Mouse (Mus musculus) forebrain, embryonic 10.5 days (tissue): ENCODE data around the gene Syt9. TPM values are rescaled to one million over a fixed set of nuclear protein-coding genes. Genes with fewer than 3 reads are reported as not detected.

Source experiments
- DNase-seq: peaks from one replicate; pipeline ENCODE4 v3.0.0-alpha.2; 2017; ENCODE audit warnings: low spot score; ENCODE audit errors: extremely low spot score
- H3K27ac ChIP-seq: fragments of 300-500 bp; sonication (generic); 2 replicates; pipeline ENCODE4 v1.5.1; 2016; ENCODE audit warnings: mild to moderate bottlenecking
- H3K27me3 ChIP-seq: fragments of 300-500 bp; sonication (generic); 2 replicates; pipeline ENCODE4 v1.6.1; 2016; ENCODE audit warnings: mild to moderate bottlenecking; ENCODE audit not compliant: poor library complexity, severe bottlenecking
- H3K36me3 ChIP-seq: fragments of 300-500 bp; sonication (generic); replicated peaks from 2 replicates; pipeline ENCODE4 v1.6.1; 2016; ENCODE audit warnings: mild to moderate bottlenecking, moderate library complexity
- H3K4me1 ChIP-seq: fragments of 300-500 bp; sonication (generic); 2 replicates; pipeline ENCODE4 v1.6.1; 2016
- H3K4me3 ChIP-seq: fragments of 300-500 bp; sonication (generic); 2 replicates; pipeline ENCODE4 v1.5.1; 2016; ENCODE audit warnings: mild to moderate bottlenecking, moderate library complexity
- H3K9me3 ChIP-seq: fragments of 300-500 bp; sonication (generic); 2 replicates; pipeline ENCODE4 v1.6.1; 2016; ENCODE audit warnings: mild to moderate bottlenecking, moderate library complexity
- WGBS: fragments of 180-500 bp; shearing (Covaris S2); methylation state at CpG from one replicate; pipeline ENCODE4 v1.1.7; 2016; 5-methylcytosine and 5-hydroxymethylcytosine counted together
- polyA plus RNA-seq: library from polyadenylated mRNA; unstranded; fragments of >200 nt; fragmentation: Nextera tagmentation; extraction: Ambion mirVana; gene quantifications from 2 replicates; pipeline ENCODE4 v1.2.1, GENCODE M21; 2016

The Syt9 gene
- polyA plus RNA-seq, 1 experiment from 2014 or later, result 4.3 TPM

DNA sequence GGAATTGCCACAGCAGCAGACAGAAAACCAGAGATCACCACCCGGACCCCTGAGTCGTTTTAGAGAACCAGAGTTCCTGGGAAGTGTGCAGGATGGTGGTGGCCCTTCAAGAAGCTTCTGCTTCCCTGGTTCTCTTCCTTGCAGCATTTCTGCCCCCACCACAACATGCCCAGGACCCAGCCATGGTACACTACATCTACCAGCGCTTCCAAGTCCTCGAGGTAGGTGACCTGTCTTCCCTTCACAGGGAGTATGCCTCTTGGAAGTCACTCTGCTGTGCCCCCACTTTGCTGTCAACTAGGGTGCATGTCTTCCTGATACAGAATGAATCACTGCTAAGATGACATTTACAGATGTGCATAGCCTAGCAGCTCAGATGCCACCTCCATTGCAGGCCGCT lies 197.1 kb downstream of the Syt9 start:
- no peak for DNase-seq
- peaks cover 7% of the 10 kb centered on the region for H3K36me3 ChIP-seq
- H3K9me3 ChIP-seq, result 0 out of 2 replicates have a peak, but pooled peaks cover 4% of the 10 kb centered on the region
- H3K27me3 ChIP-seq, result no peaks in the 10 kb centered on the region
- peak overlapping the region; percentile 81 for H3K27ac ChIP-seq
- WGBS, result 68% methylated on average over 5 of the region's 5 CpGs
- H3K4me1 ChIP-seq, result peaks cover 10% of the 10 kb centered on the region; the same call in 1 of the 2 replicates
- H3K4me3 ChIP-seq, result peak overlapping the region; percentile 32

DNA sequence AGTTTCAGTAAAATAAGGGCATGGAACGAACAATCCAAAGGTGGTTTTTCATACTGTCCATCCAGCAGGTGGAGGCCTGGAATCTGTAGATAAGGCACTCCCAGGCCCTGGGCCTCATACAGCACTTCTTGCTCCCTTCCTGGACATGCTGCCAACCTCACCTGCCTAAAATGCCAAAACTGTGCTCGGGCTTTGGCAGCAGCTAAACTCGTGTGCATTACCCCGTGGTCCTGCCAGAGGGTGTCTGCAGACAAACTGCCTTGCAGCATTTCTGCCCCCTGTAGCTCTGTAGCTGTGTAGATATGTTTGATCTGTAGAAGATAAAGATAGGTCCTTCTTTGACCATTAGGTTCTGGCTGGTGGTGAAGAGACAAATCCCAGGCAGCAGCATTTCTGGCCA lies 198.4 kb downstream of the Syt9 start:
- Histone ChIP-seq H3K36me3 (peaks cover 7% of the 10 kb centered on the region), H3K9me3 (0 out of 2 replicates have a peak, but pooled peaks cover 4% of the 10 kb centered on the region), H3K4me3 (no peak overlapping the region), H3K4me1 (peaks cover 10% of the 10 kb centered on the region; the same call in 1 of the 2 replicates), H3K27ac (no peak overlapping the region), H3K27me3 (no peaks in the 10 kb centered on the region)
- no peak for DNase-seq
- whole genome bisulfite sequencing, result 76% methylated on average over 4 of the region's 4 CpGs

GRCm38 (mm10) chr7:107573856-107574255 lies 203.3 kb downstream of the Syt9 start:
- WGBS, result 57% methylated on average over 2 of the region's 2 CpGs
- DNase-seq, result no peak
- no peaks in the 10 kb centered on the region for H3K27me3 ChIP-seq
- 0 out of 2 replicates have a peak, but pooled peaks cover 4% of the 10 kb centered on the region for H3K9me3 ChIP-seq
- no peak overlapping the region for H3K4me3 ChIP-seq
- H3K27ac ChIP-seq, result no peak overlapping the region
- H3K4me1 ChIP-seq, result no peaks in the 10 kb centered on the region
- H3K36me3 ChIP-seq, result peaks cover 7% of the 10 kb centered on the region

DNA sequence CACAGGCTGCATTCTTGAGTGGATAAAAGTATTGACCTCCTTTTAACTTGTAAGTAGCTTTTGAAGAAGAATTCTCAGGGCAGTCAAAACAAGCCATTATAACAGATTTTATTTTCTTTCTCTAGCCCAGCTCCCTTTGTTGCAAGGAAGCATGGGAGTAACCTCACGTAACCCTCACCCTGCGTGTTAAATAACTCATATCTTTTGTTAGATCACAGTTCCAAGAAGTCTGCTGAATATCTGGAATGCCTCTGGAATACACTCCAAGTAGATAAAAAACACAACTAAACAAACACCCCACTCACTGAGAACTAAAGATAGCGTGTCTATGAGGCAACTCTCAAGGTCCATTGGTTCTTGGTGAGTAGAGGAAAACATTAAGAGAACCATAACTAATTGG lies 203.7 kb downstream of the Syt9 start:
- WGBS, result 75% methylated on average over 3 of the region's 3 CpGs
- Histone ChIP-seq H3K27ac (no peak overlapping the region), H3K36me3 (peaks cover 7% of the 10 kb centered on the region)

GRCm38 (mm10) chr7:107592641-107593040 lies 222.1 kb downstream of the Syt9 start:
- H3K4me3 ChIP-seq, result no peak overlapping the region
- H3K36me3 ChIP-seq, result no peaks in the 10 kb centered on the region
- no peak for DNase-seq
- H3K27me3 ChIP-seq, result peaks cover 11% of the 10 kb centered on the region
- H3K9me3 ChIP-seq, result no peaks in the 10 kb centered on the region
- peaks cover 17% of the 10 kb centered on the region for H3K4me1 ChIP-seq
- no peak overlapping the region for H3K27ac ChIP-seq
- WGBS, result 68% methylated on average over 2 of the region's 2 CpGs

More for the DNA sequence above, 203.7 kb downstream of the Syt9 start:
- DNase-seq, result no peak
- H3K4me3 ChIP-seq, result no peak overlapping the region
- no peaks in the 10 kb centered on the region for H3K4me1 ChIP-seq
- 0 out of 2 replicates have a peak, but pooled peaks cover 4% of the 10 kb centered on the region for H3K9me3 ChIP-seq
- H3K27me3 ChIP-seq, result no peaks in the 10 kb centered on the region

- Histone ChIP-seq H3K9me3 (no peaks in the 10 kb centered on the region), H3K27me3 (peaks cover 11% of the 10 kb centered on the region), H3K4me3 (peak overlapping the region; percentile 69), H3K27ac (no peak overlapping the region), H3K4me1 (peaks cover 17% of the 10 kb centered on the region), H3K36me3 (no peaks in the 10 kb centered on the region)
- WGBS, result 32% methylated on average over 7 of the region's 7 CpGs
- DNase-seq, result no peak
Observed at GRCm38 (mm10) chr7:107593904-107594303, 223.4 kb downstream of the Syt9 start.

DNA sequence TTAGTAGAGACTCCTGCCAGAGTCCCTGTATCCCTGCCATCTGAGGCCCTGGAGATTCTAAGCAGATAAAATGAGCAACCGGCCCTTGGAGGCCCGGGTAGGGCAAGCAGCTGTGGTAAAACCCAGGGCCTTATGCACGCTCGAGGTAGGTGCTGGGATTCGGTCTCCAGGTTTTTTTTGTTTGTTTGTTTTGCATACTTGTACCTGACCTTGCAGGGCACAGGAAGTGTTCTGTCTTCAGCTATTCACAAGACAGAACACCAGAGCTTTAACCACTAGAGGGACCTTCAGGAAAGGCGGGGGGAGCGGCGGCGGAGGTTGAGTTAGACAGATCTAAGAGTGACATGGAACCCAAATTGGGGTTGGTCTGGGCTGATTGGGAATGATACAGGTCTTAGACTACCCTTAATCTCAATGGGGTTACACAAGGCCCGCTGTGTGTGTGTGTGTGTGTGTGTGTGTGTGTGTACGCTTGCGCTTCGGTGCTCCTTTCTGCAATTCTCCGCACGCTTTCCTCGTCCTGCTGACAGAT lies 223.9 kb downstream of the Syt9 start:
- 1% methylated on average over 16 of the region's 16 CpGs for WGBS
- Histone ChIP-seq H3K4me3 (peak overlapping the region; percentile 69), H3K9me3 (no peaks in the 10 kb centered on the region), H3K36me3 (no peaks in the 10 kb centered on the region), H3K27me3 (peaks cover 11% of the 10 kb centered on the region), H3K27ac (peak overlapping the region; percentile 75), H3K4me1 (peaks cover 17% of the 10 kb centered on the region)
- DNase-seq, result peak; percentile 62

DNA sequence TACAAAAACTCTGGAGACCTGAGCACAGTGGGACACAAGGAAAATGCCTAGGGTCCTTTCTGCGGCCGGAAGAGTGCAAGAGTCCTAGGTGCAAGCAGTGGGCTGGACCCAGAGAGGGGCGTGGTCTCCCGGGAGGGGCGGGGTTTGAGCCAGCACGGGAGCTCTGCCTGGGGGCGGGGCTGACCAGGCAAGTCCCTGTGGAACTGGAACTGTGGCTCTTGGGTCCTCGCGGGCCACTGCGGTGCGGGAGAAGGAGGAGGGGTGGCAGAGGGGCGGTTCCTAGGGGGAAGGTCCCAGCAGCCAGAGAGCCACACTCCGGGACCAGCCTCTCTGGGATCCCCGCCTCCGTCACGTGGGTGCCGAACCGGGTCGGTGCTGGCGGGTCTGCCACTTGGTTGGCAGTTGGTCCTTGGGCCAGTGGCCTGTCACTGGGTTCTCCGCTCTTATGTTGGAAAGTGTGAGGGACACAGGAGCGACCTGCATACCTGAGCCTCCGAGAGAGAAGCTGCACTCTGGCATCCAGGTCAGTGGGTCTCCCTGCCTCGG lies 224.4 kb downstream of the Syt9 start, which contains the start of gene Ppfibp2:
Ppfibp2 (plus strand) TSS at position 351 of the 546 bp plus-strand sequence.
- Histone ChIP-seq H3K27me3 (peaks cover 11% of the 10 kb centered on the region), H3K36me3 (no peaks in the 10 kb centered on the region), H3K27ac (peak within 1 kb of the TSS; percentile 75), H3K9me3 (no peaks in the 10 kb centered on the region), H3K4me3 (peak within 1 kb of the TSS; percentile 69), H3K4me1 (peaks cover 17% of the 10 kb centered on the region)
- WGBS, result under 1% methylated on average over 23 of the region's 24 CpGs
- peak; percentile 85 for DNase-seq

- H3K36me3 ChIP-seq, result no peaks in the 10 kb centered on the region
- H3K27me3 ChIP-seq, result peaks cover 11% of the 10 kb centered on the region
- WGBS, result 13% methylated on average over 13 of the region's 13 CpGs
- no peak for DNase-seq
- peaks cover 17% of the 10 kb centered on the region for H3K4me1 ChIP-seq
- no peaks in the 10 kb centered on the region for H3K9me3 ChIP-seq
- no peak overlapping the region for H3K27ac ChIP-seq
- H3K4me3 ChIP-seq, result peak overlapping the region; percentile 69
Observed at GRCm38 (mm10) chr7:107595426-107595825, 224.9 kb downstream of the Syt9 start.

DNA sequence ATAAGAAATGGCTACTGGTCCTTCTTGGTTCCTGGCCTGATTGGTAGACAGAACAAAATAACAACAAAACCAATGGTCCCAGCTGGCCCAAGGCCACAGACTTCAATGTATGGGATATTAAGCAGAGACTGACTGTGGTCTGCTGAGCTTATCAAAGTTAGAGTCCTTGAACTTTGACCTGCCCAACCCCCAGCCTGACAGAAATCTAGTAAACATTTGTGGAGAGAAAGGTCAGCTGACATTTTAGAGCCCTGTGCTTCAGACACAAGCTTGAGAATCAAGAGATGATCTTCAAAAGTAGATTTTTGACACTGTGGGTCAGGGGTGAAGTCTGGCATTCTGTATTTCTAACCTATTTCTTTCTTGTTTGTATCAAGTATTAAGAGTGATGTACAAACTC lies 226.2 kb downstream of the Syt9 start:
- Histone ChIP-seq H3K4me1 (peaks cover 17% of the 10 kb centered on the region), H3K27ac (no peak overlapping the region), H3K27me3 (peaks cover 11% of the 10 kb centered on the region), H3K9me3 (no peaks in the 10 kb centered on the region), H3K4me3 (no peak overlapping the region), H3K36me3 (no peaks in the 10 kb centered on the region)
- DNase-seq, result no peak

DNA sequence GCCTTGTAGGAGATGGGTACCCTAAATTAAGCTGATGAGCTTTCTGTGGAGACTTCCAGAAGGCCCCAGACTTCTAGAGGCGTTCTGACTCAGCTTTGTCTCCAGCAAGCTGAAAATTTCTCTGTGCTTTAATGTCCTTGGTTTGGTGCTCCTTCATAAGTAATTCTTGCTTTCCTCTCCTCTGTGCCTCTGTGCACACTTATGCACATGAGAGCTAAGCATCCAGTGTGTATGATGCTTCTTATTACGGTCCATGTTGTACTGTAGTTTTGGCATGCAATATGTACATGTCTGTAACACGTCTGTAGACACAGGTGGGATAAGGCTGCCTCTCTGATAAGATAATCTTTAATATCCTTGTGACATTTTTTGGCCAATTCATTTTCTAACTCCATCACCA lies 227.4 kb downstream of the Syt9 start:
- H3K27me3 ChIP-seq, result peaks cover 11% of the 10 kb centered on the region
- no peak overlapping the region for H3K27ac ChIP-seq
- DNase-seq, result no peak
- H3K36me3 ChIP-seq, result no peaks in the 10 kb centered on the region
- H3K9me3 ChIP-seq, result no peaks in the 10 kb centered on the region
- H3K4me3 ChIP-seq, result no peak overlapping the region
- peaks cover 20% of the 10 kb centered on the region for H3K4me1 ChIP-seq
- WGBS, result 86% methylated on average over 3 of the region's 3 CpGs
